Mouse (Mus musculus): Measurements from ENCODE around the gene Atg7.

- TF ChIP-seq CTCF (IDR thresholded peaks at IDR 0.05; ENCODE audit: low read depth, low read length) (no peak), POLR2A (IDR thresholded peaks at IDR 0.05; ENCODE audit: extremely low read depth, insufficient read depth, low read length) (no peak)
Measured at GRCm38 (mm10) chr6:114851688-114852087, 208.8 kb downstream of the Atg7 start.
